Mouse (Mus musculus) C2C12 (cell line): ENCODE measurements around the gene Llgl2.

Source experiments
- CEBPB ChIP-seq: IDR thresholded peaks from one replicate; pipeline ENCODE4 v1.6.1; 2011; ENCODE audit warnings: low read depth, mild to moderate bottlenecking, control low read depth, moderate library complexity
- CTCF ChIP-seq: IDR thresholded peaks from one replicate; pipeline ENCODE4 v1.5.1; 2011; ENCODE audit not compliant: control insufficient read depth, insufficient read depth, insufficient read length
- FOSL1 ChIP-seq: IDR thresholded peaks from one replicate; pipeline ENCODE4 v1.8.0; 2011; ENCODE audit warnings: mild to moderate bottlenecking, low read length; ENCODE audit not compliant: poor library complexity, insufficient read depth, severe bottlenecking
- MAX ChIP-seq: IDR thresholded peaks from one replicate; pipeline ENCODE4 v1.6.1; 2011; ENCODE audit warnings: mild to moderate bottlenecking, control low read depth
- MYOD1 ChIP-seq: IDR thresholded peaks from one replicate; pipeline ENCODE4 v1.6.1; 2011; ENCODE audit warnings: low read depth; ENCODE audit not compliant: control insufficient read depth, insufficient read length

DNA sequence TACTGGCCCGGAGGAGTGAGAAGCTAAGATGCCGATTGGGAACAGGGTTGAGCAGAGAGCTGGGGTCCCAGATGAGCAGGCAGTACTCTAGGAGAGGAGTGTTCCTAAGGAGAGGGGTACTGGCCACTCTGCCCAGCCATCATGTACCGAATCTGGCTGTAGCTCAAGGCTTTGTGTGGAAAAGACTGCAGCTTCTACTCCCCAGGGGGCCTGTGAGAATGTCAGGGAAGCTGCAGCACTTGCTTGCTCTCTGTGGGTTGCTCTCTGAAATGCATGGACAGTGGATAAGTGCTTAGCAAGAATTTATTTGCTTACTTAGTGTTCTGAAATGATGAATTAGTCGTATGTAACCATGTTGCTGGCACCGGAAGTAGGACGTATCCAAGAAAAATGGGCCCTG is 37.4 kb upstream of the Llgl2 start:
- TF ChIP-seq FOSL1 (no peak), MYOD1 (no peak), CTCF (no peak), MAX (no peak), CEBPB (no peak)
